Mouse (Mus musculus) C2C12 (cell line): Measurements from ENCODE around the gene Mecp2. TPM values are rescaled to one million over a fixed set of nuclear protein-coding genes. Genes with fewer than 3 reads are reported as not detected.
"Not testable (repeated sequence)": the region's sequence is repeated elsewhere in the genome, so short reads cannot be mapped to it uniquely, and the experiment has no call there.

ENCODE experiments used
- H3K27me3 ChIP-seq: one replicate; pipeline ENCODE4 v1.6.1; 2011; ENCODE audit not compliant: control insufficient read depth, insufficient read depth, insufficient read length
- H3K36me3 ChIP-seq: one replicate; pipeline ENCODE4 v1.6.1; 2011; ENCODE audit not compliant: control insufficient read depth, insufficient read depth
- H3K4me3 ChIP-seq: one replicate; pipeline ENCODE4 v1.5.1; 2011; ENCODE audit warnings: mild to moderate bottlenecking, control low read depth; ENCODE audit not compliant: poor library complexity, insufficient read depth, severe bottlenecking
- H3K79me2 ChIP-seq: one replicate; pipeline ENCODE4 v1.6.1; 2011; ENCODE audit not compliant: control insufficient read depth, insufficient read depth
- H3K79me3 ChIP-seq: one replicate; pipeline ENCODE4 v1.6.1; 2011; ENCODE audit warnings: low read depth, control low read depth
- H3ac ChIP-seq: one replicate; pipeline ENCODE3; 2011; ENCODE audit warnings: low read depth; ENCODE audit not compliant: control insufficient read depth, insufficient read length
- CEBPB ChIP-seq: IDR thresholded peaks from one replicate; pipeline ENCODE4 v1.6.1; 2011; ENCODE audit warnings: low read depth, mild to moderate bottlenecking, control low read depth, moderate library complexity
- CTCF ChIP-seq: IDR thresholded peaks from one replicate; pipeline ENCODE4 v1.5.1; 2011; ENCODE audit not compliant: control insufficient read depth, insufficient read depth, insufficient read length
- FOSL1 ChIP-seq: IDR thresholded peaks from one replicate; pipeline ENCODE4 v1.8.0; 2011; ENCODE audit warnings: mild to moderate bottlenecking, low read length; ENCODE audit not compliant: poor library complexity, insufficient read depth, severe bottlenecking
- MAX ChIP-seq: IDR thresholded peaks from one replicate; pipeline ENCODE4 v1.6.1; 2011; ENCODE audit warnings: mild to moderate bottlenecking, control low read depth
- MYOD1 ChIP-seq: IDR thresholded peaks from one replicate; pipeline ENCODE4 v1.6.1; 2011; ENCODE audit warnings: low read depth; ENCODE audit not compliant: control insufficient read depth, insufficient read length
- MYOG ChIP-seq: IDR thresholded peaks from one replicate; pipeline ENCODE4 v1.6.1; 2011; ENCODE audit not compliant: control insufficient read depth, insufficient read length; ENCODE audit errors: extremely low read depth
- USF1 ChIP-seq: IDR thresholded peaks from one replicate; pipeline ENCODE4 v1.6.1; 2011; ENCODE audit warnings: low read depth, mild to moderate bottlenecking, control low read depth, moderate library complexity
- long read RNA-seq, 2 experiments: library from polyadenylated mRNA; unstranded; transcript quantifications; one replicate each; pipeline ENCODE4 v2.0.0; 2019 to 2020
- polyA plus RNA-seq: library from polyadenylated mRNA; unstranded; fragments of >200 nt; fragmentation: generic; extraction: Trizol; gene quantifications from one replicate; pipeline ENCODE4 v1.2.1, GENCODE M21; 2012; ENCODE audit warnings: missing spikeins

The Mecp2 gene
- 7.0 TPM for polyA plus RNA-seq
- long read RNA-seq, experiment 1, full-length matches to known transcripts = 8 of 11 reads
- long read RNA-seq, experiment 1, partial matches to known transcripts = 0 of 11 reads
- long read RNA-seq, experiment 1, other reads (novel, unspliced or antisense) = 3 of 11 reads
- long read RNA-seq, experiment 2, full-length matches to known transcripts = 68 of 73 reads
- long read RNA-seq, experiment 2, partial matches to known transcripts = 1 of 73 reads
- long read RNA-seq, experiment 2, other reads (novel, unspliced or antisense) = 4 of 73 reads

GRCm38 (mm10) chrX:74135263-74135662 is at the start of gene Mecp2:
Mecp2 (minus strand) TSS chrX:74135363.
- not testable (repeated sequence) for H3K79me3 ChIP-seq, H3K27me3 ChIP-seq, H3ac ChIP-seq, H3K36me3 ChIP-seq, H3K79me2 ChIP-seq, H3K4me3 ChIP-seq

GRCm38 (mm10) chrX:74176959-74177358 is 41.8 kb upstream of the Mecp2 start, which contains the start of gene Tktl1:
Tktl1 (plus strand) TSS chrX:74177259.
- no peaks in the 10 kb centered on the region for H3K36me3 ChIP-seq
- no peaks in the 10 kb centered on the region for H3K79me2 ChIP-seq
- no peak within 1 kb of the TSS for H3K4me3 ChIP-seq
- no peaks in the 10 kb centered on the region for H3K79me3 ChIP-seq
- no peak within 1 kb of the TSS for H3ac ChIP-seq
- TF ChIP-seq MYOD1 = no peak
- peaks cover 5% of the 10 kb centered on the region for H3K27me3 ChIP-seq

GRCm38 (mm10) chrX:74167738-74168137 is 32.6 kb upstream of the Mecp2 start, which contains the start of gene Tex28:
Tex28 (minus strand) TSS chrX:74167838.
- Histone ChIP-seq H3ac (no peak within 1 kb of the TSS), H3K36me3 (no peaks in the 10 kb centered on the region), H3K79me2 (no peaks in the 10 kb centered on the region)

GRCm38 (mm10) chrX:74127164-74127563 is 8.0 kb downstream of the Mecp2 start, which contains the start of gene Opn1mw:
Opn1mw (plus strand) TSS chrX:74127464.
- no peaks in the 10 kb centered on the region for H3K27me3 ChIP-seq
- no peak for TF ChIP-seq MAX
- no peak for TF ChIP-seq CEBPB
- no peak for TF ChIP-seq MYOD1
- TF ChIP-seq USF1 = no peak
- TF ChIP-seq MYOG = no peak
- TF ChIP-seq FOSL1 = no peak
- no peak for TF ChIP-seq CTCF

More at GRCm38 (mm10) chrX:74167738-74168137, 32.6 kb upstream of the Mecp2 start, which contains the start of gene Tex28:
- no peak within 1 kb of the TSS for H3K4me3 ChIP-seq
- no peak for TF ChIP-seq FOSL1
- no peak for TF ChIP-seq USF1
- TF ChIP-seq MYOD1 = no peak
- no peaks in the 10 kb centered on the region for H3K79me3 ChIP-seq
- H3K27me3 ChIP-seq = no peaks in the 10 kb centered on the region

GRCm38 (mm10) chrX:74124975-74125374 is 10.2 kb downstream of the Mecp2 start:
- Histone ChIP-seq H3K4me3 (no peak overlapping the region), H3K36me3 (no peaks in the 10 kb centered on the region), H3K79me3 (no peaks in the 10 kb centered on the region), H3ac (no peak overlapping the region), H3K27me3 (no peaks in the 10 kb centered on the region), H3K79me2 (no peaks in the 10 kb centered on the region)
- TF ChIP-seq FOSL1 (no peak), CEBPB (no peak), MYOG (no peak), MYOD1 (no peak), USF1 (no peak), CTCF (no peak)

More at GRCm38 (mm10) chrX:74127164-74127563, 8.0 kb downstream of the Mecp2 start, which contains the start of gene Opn1mw:
- Histone ChIP-seq H3K36me3 (no peaks in the 10 kb centered on the region), H3ac (no peak within 1 kb of the TSS), H3K79me3 (no peaks in the 10 kb centered on the region), H3K4me3 (no peak within 1 kb of the TSS), H3K79me2 (no peaks in the 10 kb centered on the region)

GRCm38 (mm10) chrX:74115511-74115910 is 19.7 kb downstream of the Mecp2 start:
- Histone ChIP-seq H3K79me2 (no peaks in the 10 kb centered on the region), H3K27me3 (no peaks in the 10 kb centered on the region), H3K4me3 (no peak overlapping the region), H3K36me3 (no peaks in the 10 kb centered on the region), H3ac (peak overlapping the region; percentile 57), H3K79me3 (no peaks in the 10 kb centered on the region)
- TF ChIP-seq CEBPB = peak; percentile 23
- no peak for TF ChIP-seq MAX
